Mouse (Mus musculus): ENCODE measurements at regions not wholly inside any gene's neighbourhood (a gene's known extent, or its start where the extent isn't known, plus 50 kb on each side); places are given as distances from the start of the nearest gene placed in this dataset.

DNA sequence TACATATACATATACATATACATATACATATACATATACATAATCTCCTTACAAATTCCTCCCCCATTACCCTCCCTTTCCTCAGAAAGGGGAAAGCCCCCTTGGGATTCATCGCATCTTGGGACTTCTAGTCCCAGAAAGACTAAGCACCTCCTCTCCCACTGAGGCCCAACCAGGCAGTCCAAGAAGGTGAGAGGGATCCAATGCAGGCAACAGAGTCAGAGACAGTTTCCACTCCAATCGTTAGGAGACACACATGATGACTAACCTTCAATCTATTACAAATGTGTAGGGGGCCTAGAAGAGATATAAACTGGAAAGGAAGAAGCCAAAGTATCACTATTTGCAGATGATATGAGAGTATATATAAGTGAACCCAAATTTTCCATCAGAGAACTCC lies 323.3 kb downstream of the Mat2b start:
- no peak overlapping the region for H3K4me3 ChIP-seq (replicated peaks)
- TF ChIP-seq FLI1 (IDR thresholded peaks at IDR 0.05; ENCODE audit: low read length) (no peak), GATA1 (IDR thresholded peaks at IDR 0.05; ENCODE audit: borderline replicate concordance, low read length) (no peak)
- H3K36me3 ChIP-seq (replicated peaks; ENCODE audit: low read length), result no peaks in the 10 kb centered on the region
- H3K27me3 ChIP-seq (replicated peaks), result no peaks in the 10 kb centered on the region
- H3K9me3 ChIP-seq, result no peaks in the 10 kb centered on the region
- no peaks in the 10 kb centered on the region for H3K4me1 ChIP-seq

DNA sequence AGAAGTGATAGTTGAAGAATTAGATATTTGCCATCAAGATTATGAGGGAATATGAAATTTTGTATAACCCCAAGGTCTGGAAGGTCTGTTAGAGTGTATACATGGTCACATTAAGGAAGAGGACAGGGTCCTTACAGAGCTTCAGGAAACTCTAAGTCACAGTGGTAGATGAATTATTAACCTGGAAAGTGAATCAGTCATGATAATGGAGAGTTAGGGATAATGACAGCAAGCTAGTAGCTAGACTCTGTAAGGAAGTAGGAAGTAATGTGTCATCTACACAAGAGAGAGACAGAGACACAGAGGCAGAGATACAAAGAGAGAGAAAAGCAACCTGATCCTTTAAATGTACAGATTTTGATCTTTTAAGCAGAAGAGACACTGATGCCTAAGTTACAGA lies 328.4 kb downstream of the Mat2b start:
- Histone ChIP-seq H3K36me3 (replicated peaks; ENCODE audit: low read length) (no peaks in the 10 kb centered on the region), H3K4me1 (no peaks in the 10 kb centered on the region), H3K9me3 (no peaks in the 10 kb centered on the region), H3K27me3 (replicated peaks) (no peaks in the 10 kb centered on the region), H3K4me3 (replicated peaks) (no peak overlapping the region)
- TF ChIP-seq FLI1 (IDR thresholded peaks at IDR 0.05; ENCODE audit: low read length) (no peak), GATA1 (IDR thresholded peaks at IDR 0.05; ENCODE audit: borderline replicate concordance, low read length) (no peak)

GRCm38 (mm10) chr11:40362530-40363185 lies 332.3 kb downstream of the Mat2b start:
- TF ChIP-seq FLI1 (IDR thresholded peaks at IDR 0.05; ENCODE audit: low read length), result no peak
- TF ChIP-seq GATA1 (IDR thresholded peaks at IDR 0.05; ENCODE audit: borderline replicate concordance, low read length), result no peak
- H3K36me3 ChIP-seq (replicated peaks; ENCODE audit: low read length), result no peaks in the 10 kb centered on the region
- H3K9me3 ChIP-seq, result no peaks in the 10 kb centered on the region
- H3K4me1 ChIP-seq, result no peaks in the 10 kb centered on the region
- no peak overlapping the region for H3K4me3 ChIP-seq (replicated peaks)
- H3K27me3 ChIP-seq (replicated peaks), result no peaks in the 10 kb centered on the region

Measured in megakaryocyte, embryonic 14.5 days (primary cell).